Mouse (Mus musculus) intestine, embryonic 14.5 days (tissue): ENCODE results near the gene Edaradd. TPM values are rescaled to one million over a fixed set of nuclear protein-coding genes. Genes with fewer than 3 reads are reported as not detected.

Source experiments
- ATAC-seq: fragments of 200-750 bp; cut with Nextera tagmentation; replicated peaks from 2 replicates; pipeline ENCODE4 v1.8.0; 2017; ENCODE audit warnings: low read depth, moderate number of reproducible peaks, moderate TSS enrichment, moderate library complexity; ENCODE audit not compliant: low FRiP score, low TSS enrichment
- DNase-seq: peaks from one replicate; pipeline ENCODE4 v3.0.0-alpha.2; 2018; ENCODE audit warnings: low spot score
- H3K27ac ChIP-seq: fragments of 300-500 bp; sonication (generic); 2 replicates; pipeline ENCODE4 v1.5.1; 2014; ENCODE audit warnings: low read depth, mild to moderate bottlenecking, control low read depth
- H3K27me3 ChIP-seq: fragments of 300-500 bp; sonication (generic); replicated peaks from 2 replicates; pipeline ENCODE4 v1.6.1; 2014; ENCODE audit warnings: low read length, control low read depth; ENCODE audit not compliant: control insufficient read depth, insufficient read depth
- H3K36me3 ChIP-seq: fragments of 300-500 bp; sonication (generic); 2 replicates; pipeline ENCODE4 v1.6.1; 2014; ENCODE audit warnings: low read length, control low read depth; ENCODE audit not compliant: control insufficient read depth, insufficient read depth
- H3K4me1 ChIP-seq: fragments of 300-500 bp; sonication (generic); replicated peaks from 2 replicates; pipeline ENCODE4 v1.6.1; 2014; ENCODE audit warnings: low read length, control low read depth, mixed read lengths; ENCODE audit not compliant: control insufficient read depth, insufficient read depth
- H3K4me2 ChIP-seq: fragments of 300-500 bp; sonication (generic); 2 replicates; pipeline ENCODE4 v1.6.1; 2014; ENCODE audit warnings: low read length
- H3K4me3 ChIP-seq: fragments of 300-500 bp; sonication (generic); 2 replicates; pipeline ENCODE4 v1.5.1; 2014; ENCODE audit warnings: low read depth, low read length, control low read depth, mixed read lengths
- H3K9ac ChIP-seq: fragments of 300-500 bp; sonication (generic); 2 replicates; pipeline ENCODE4 v1.6.1; 2014; ENCODE audit warnings: mild to moderate bottlenecking, low read length
- H3K9me3 ChIP-seq: fragments of 300-500 bp; sonication (generic); 2 replicates; pipeline ENCODE4 v1.6.1; 2016; ENCODE audit warnings: low read length, control low read depth; ENCODE audit not compliant: control insufficient read depth
- WGBS: fragments of 180-500 bp; shearing (Covaris S2); extraction: QIAGEN DNeasy Blood & Tissue Kit; methylation state at CpG from one replicate; pipeline ENCODE4 v1.1.7; 2014; 5-methylcytosine and 5-hydroxymethylcytosine counted together
- polyA plus RNA-seq: library from polyadenylated mRNA; unstranded; fragments of >200 nt; fragmentation: Nextera tagmentation; extraction: Ambion mirVana; gene quantifications from 2 replicates; pipeline ENCODE4 v1.2.1, GENCODE M21; 2014

Edaradd gene
- polyA plus RNA-seq, 1 experiment from 2014 or later: 1.5 TPM

DNA sequence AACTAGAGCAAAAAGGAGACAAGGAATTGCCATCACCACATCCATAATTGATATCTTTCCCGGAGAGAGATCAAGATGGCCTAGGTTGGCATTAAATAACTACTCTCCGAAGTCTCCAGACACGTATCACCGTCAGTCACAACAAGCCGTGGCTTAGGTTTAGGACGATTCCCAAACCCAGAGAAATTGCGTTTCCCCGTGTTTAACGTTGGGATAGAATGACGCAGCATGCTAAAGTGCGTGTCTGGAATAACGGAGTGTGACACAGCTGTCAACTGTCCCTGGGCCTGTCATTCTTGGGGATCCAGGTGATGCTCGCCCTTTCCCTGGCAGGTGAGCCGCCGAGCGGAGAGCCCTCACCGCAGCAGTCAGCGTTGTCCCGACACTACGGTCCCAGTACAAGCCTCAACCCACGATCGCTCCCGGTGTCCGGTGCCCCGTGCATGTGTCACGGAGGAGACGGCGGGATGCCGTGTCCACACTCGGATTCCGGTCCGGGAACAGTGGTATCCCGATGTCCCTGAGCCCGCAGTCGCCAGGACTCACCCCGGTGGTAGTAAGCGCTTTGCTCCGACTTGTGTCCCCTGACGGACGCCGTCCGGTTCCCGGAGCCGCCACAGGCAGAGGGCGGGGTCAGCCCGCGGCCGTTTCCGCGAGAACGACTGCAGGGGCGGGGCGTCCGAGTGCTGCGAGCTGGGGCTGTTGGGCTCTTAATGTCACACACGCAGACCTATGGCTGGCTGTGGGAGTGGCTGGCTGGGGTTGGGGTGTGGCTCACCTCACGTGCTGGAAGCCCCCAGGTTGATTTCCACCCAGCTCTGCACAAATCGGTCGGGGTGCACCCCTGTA is 59.1 kb downstream of the Edaradd start:
- H3K4me1 ChIP-seq: peaks cover 6% of the 10 kb centered on the region; the same call in 1 of the 2 replicates
- DNase-seq (peak; percentile 94), ATAC-seq (peak; percentile 94)
- H3K9me3 ChIP-seq: no peaks in the 10 kb centered on the region
- H3K9ac ChIP-seq: peak overlapping the region; percentile 70
- H3K4me3 ChIP-seq: peak overlapping the region; percentile 69
- H3K27me3 ChIP-seq: no peaks in the 10 kb centered on the region
- 0 out of 2 replicates have a peak, but pooled peaks cover 2% of the 10 kb centered on the region for H3K36me3 ChIP-seq
- WGBS: under 1% methylated on average over 59 of the region's 59 CpGs
- H3K27ac ChIP-seq: peak overlapping the region; percentile 12
- peak overlapping the region; percentile 60 for H3K4me2 ChIP-seq

DNA sequence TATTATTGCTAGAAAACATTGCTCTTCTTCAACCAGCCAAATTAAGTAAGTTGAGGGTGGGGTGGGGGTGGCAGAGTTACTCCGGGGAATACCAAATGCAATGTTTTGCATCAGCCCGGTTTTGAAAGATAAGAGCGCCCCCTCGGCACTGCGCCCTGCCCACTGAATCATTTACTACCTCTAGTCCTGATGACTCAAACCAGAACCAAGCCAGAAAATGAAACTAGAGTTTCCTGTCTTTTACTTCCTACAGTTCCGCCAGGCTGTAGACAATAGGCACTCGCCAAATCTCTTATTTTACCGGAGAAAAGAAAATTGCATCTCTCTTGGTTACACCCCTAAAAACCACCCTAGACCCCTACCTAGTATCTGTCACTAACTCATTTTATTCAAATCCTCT is 59.8 kb downstream of the Edaradd start:
- Histone ChIP-seq H3K36me3 (0 out of 2 replicates have a peak, but pooled peaks cover 2% of the 10 kb centered on the region), H3K9ac (peak overlapping the region; percentile 70), H3K27me3 (no peaks in the 10 kb centered on the region), H3K9me3 (no peaks in the 10 kb centered on the region), H3K4me2 (peak overlapping the region; percentile 60), H3K27ac (peak overlapping the region; percentile 12), H3K4me1 (peaks cover 6% of the 10 kb centered on the region; the same call in 1 of the 2 replicates), H3K4me3 (peak overlapping the region; percentile 69)
- DNase-seq (peak; percentile 59), ATAC-seq (peak; percentile 44)
- 4% methylated on average over 8 of the region's 8 CpGs for WGBS

DNA sequence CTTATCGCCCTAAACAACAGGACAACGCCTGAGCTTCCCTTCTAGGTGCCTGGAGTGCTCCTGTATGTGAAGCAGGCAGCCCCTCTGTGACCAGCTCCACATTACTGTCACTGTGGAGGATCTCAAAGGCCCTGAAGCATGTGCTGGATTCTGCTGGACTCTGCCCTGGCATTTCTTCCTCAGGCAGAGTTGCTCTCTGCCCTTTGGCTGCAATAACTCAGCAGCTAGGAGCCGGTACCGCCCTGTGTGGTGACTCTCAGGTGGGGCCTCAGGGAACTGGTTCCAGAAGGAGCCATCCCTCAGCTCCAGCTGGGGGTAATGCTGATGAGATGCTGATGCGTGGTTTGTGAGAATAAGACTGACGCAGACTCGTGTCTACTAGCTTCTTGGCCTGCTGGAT is 63.5 kb downstream of the Edaradd start:
- ATAC-seq (no peak), DNase-seq (no peak)
- no peaks in the 10 kb centered on the region for H3K27me3 ChIP-seq
- 72% methylated on average over 7 of the region's 7 CpGs for WGBS
- no peak overlapping the region for H3K9ac ChIP-seq
- no peak overlapping the region for H3K4me3 ChIP-seq
- H3K4me1 ChIP-seq: peaks cover under 1% of the 10 kb centered on the region; the same call in 1 of the 2 replicates
- H3K27ac ChIP-seq: no peak overlapping the region
- H3K4me2 ChIP-seq: no peak overlapping the region
- no peaks in the 10 kb centered on the region for H3K9me3 ChIP-seq
- peaks cover 19% of the 10 kb centered on the region; the same call in 1 of the 2 replicates for H3K36me3 ChIP-seq

DNA sequence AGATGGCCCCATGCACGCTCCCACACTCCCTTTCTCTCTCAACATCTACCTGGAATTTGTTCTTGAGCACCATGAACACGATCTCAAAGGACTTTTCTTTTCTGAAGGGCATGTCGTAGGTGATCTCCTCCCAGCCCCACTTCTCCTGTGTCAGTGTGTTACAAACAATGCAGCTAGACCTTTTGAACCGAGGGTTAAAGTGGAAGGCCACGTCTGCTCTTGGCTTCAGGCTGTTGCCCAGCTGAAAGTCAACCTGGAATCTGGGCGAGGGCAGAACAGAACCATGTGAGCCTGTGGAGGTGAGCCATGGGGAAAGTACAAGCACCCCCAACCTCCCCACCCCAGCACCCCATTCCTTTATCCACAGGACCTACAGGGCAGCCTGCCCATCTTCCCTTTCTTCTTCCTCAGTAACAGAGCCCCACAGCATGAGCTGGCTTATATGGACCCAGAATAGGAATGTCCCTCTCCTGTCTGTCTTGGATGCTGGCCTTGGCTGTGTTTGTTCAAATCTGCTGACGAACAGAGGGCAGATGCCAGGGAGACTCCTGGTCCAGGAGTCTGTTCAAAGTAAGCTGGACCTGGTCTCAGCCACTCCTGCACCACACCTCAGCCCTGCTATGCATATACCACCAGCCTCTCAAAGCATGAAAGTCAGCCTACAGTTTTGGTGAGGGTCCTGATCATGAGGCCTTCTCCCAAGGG is 65.4 kb downstream of the Edaradd start:
- DNase-seq: no peak
- Histone ChIP-seq H3K9ac (no peak overlapping the region), H3K4me1 (no peaks in the 10 kb centered on the region), H3K27me3 (no peaks in the 10 kb centered on the region), H3K27ac (no peak overlapping the region), H3K36me3 (peaks cover 23% of the 10 kb centered on the region; the same call in 1 of the 2 replicates), H3K4me3 (no peak overlapping the region), H3K4me2 (no peak overlapping the region), H3K9me3 (no peaks in the 10 kb centered on the region)
- 80% methylated on average over 7 of the region's 7 CpGs for WGBS
- ATAC-seq: no peak

DNA sequence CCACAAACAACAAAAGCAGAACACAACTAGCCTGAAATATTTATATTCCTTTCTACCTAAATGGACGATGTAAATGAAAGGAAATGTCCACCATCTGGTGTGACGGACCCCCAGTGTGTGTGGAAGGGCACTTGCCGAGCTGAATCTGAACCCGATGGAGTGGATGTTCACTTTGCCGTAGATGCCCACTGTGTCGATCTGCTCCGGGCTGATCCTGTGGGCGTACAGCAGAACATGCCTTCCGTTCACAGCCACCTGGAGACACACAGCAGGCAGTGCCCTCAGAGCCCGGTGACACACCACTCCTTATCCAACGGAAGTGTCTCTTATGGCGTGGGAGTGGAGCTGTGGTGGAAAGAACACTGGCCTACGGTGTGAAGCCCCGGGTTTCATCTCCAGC is 67.1 kb downstream of the Edaradd start:
- no peaks in the 10 kb centered on the region for H3K4me1 ChIP-seq
- no peak overlapping the region for H3K4me3 ChIP-seq
- no peak overlapping the region for H3K9ac ChIP-seq
- H3K4me2 ChIP-seq: no peak overlapping the region
- peaks cover 23% of the 10 kb centered on the region; the same call in 1 of the 2 replicates for H3K36me3 ChIP-seq
- no peaks in the 10 kb centered on the region for H3K9me3 ChIP-seq
- WGBS: 82% methylated on average over 14 of the region's 14 CpGs
- DNase-seq (no peak), ATAC-seq (no peak)
- no peaks in the 10 kb centered on the region for H3K27me3 ChIP-seq
- H3K27ac ChIP-seq: no peak overlapping the region

DNA sequence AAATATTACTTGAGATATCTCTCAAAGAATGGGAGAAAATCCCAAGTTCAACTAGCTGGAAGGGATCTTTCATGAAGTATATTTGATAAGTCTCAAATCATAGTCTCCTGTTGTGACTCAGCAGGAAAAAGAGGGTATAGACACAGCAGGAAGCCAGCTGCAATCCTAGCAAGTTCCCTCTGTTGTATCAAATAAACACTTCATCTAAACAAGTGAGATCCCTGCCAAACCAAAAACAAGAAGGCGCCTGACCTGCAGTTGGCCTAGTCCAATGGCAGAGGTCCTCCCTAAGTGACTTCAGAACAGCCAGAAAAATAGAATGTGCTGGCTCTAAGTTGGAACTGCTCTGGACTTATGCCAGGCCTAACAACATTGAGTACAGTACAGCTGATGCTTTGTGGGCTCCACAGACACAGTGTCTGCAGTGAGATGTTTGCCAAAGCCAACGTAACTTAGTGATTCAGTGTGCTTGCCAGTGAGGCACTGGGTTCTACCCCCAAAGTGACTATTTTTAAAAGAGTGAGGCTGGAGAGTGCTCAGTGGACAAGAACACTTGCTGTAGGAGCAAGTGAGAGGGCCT is 78.1 kb downstream of the Edaradd start:
- Histone ChIP-seq H3K4me1 (no peaks in the 10 kb centered on the region), H3K4me2 (no peak overlapping the region), H3K36me3 (peaks cover 47% of the 10 kb centered on the region), H3K9ac (no peak overlapping the region), H3K9me3 (no peaks in the 10 kb centered on the region), H3K4me3 (no peak overlapping the region), H3K27me3 (no peaks in the 10 kb centered on the region), H3K27ac (no peak overlapping the region)
- DNase-seq (no peak), ATAC-seq (no peak)
- 70% methylated on average over 2 of the region's 2 CpGs for WGBS

DNA sequence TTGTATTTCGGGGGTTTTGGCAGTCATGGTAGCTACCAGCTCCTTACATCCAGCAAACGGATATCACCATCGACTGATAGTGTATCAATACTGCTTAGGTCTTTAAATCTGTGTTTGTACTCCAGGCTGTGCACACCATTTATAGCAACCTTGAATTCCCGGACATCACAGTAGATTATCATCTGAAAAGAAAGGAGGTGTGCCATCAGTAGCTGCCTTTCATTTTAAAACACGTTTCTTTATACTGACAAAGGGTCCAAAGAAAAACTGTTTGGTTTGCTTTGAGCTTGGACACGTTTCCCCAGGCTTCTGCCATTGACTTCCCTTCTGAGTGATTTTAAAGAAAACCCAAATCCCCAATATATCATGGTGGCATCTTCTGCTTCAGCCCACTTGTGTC is 79.4 kb downstream of the Edaradd start:
- Histone ChIP-seq H3K4me2 (no peak overlapping the region), H3K27me3 (no peaks in the 10 kb centered on the region), H3K4me1 (no peaks in the 10 kb centered on the region), H3K27ac (no peak overlapping the region), H3K36me3 (peaks cover 51% of the 10 kb centered on the region), H3K4me3 (no peak overlapping the region), H3K9ac (no peak overlapping the region), H3K9me3 (no peaks in the 10 kb centered on the region)
- ATAC-seq (no peak), DNase-seq (no peak)
- 86% methylated on average over 6 of the region's 6 CpGs for WGBS

DNA sequence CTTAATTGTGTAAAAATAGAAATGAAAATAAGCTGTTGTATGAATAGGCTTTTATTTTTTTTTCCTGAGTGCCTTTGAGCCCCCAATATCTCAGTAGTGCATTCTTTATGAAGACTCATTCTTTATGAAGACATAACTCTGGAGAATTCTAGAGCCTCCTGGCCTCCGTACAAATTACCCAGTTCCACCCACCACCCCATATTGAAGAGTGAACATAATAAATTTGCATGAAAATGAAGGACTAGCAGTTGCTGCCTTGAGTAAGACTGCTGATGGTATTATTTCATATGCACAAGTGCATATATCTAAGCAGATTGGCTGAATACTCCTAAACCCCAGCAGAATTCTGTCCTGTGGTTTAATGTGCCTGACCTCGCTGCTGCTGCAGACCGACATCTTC is 80.7 kb downstream of the Edaradd start:
- DNase-seq: no peak
- H3K4me3 ChIP-seq: no peak overlapping the region
- 92% methylated on average over 3 of the region's 3 CpGs for WGBS

More for the DNA sequence above, 80.7 kb downstream of the Edaradd start:
- Histone ChIP-seq H3K4me1 (no peaks in the 10 kb centered on the region), H3K4me2 (no peak overlapping the region), H3K9ac (no peak overlapping the region), H3K27me3 (no peaks in the 10 kb centered on the region), H3K36me3 (peaks cover 63% of the 10 kb centered on the region), H3K27ac (no peak overlapping the region), H3K9me3 (no peaks in the 10 kb centered on the region)
- no peak for ATAC-seq
